Mouse (Mus musculus) ES-E14 (cell line): ENCODE data around the gene Acp1.

Experiments
- CHD2 ChIP-seq: IDR thresholded peaks from 2 replicates; pipeline ENCODE4 v1.6.1; 2014; ENCODE audit warnings: mild to moderate bottlenecking, low read depth, low read length, inconsistent platforms
- HCFC1 ChIP-seq: IDR thresholded peaks from 2 replicates; pipeline ENCODE4 v1.6.1; 2012; ENCODE audit warnings: low read length, inconsistent platforms, borderline replicate concordance; ENCODE audit not compliant: insufficient read depth
- MAFK ChIP-seq: IDR thresholded peaks from 2 replicates; pipeline ENCODE4 v1.6.1; 2014; ENCODE audit warnings: mild to moderate bottlenecking, low read depth, low read length, inconsistent platforms; ENCODE audit not compliant: insufficient read depth
- ZC3H11A ChIP-seq: IDR thresholded peaks from 2 replicates; pipeline ENCODE4 v1.6.1; 2012; ENCODE audit warnings: low read depth, mild to moderate bottlenecking, inconsistent platforms, low read length, borderline replicate concordance
- ZNF384 ChIP-seq: IDR thresholded peaks from 2 replicates; pipeline ENCODE4 v1.6.1; 2012; ENCODE audit warnings: low read depth, low read length, inconsistent platforms

DNA sequence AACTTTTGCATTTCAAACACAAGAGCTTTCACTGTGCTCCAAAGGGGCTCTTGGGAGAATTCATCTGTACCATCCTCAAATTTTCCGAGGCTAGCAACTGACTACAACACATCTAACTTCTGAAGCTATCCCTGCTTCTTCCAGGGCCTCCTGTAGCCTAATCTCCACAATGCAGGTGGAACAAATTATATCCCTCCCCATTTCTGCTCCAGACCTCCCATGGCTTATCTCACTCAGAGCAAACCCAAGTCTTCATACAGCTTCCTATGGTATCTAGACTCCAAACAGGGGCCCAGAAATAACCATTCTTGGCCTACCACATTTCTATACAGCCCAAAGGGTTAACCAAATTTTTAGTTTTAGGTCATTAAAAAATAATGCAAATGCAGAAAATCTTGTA lies 2.7 kb downstream of the Acp1 start:
- TF ChIP-seq ZNF384 (no peak), MAFK (no peak), HCFC1 (no peak), ZC3H11A (no peak), CHD2 (no peak)
